Mouse (Mus musculus) liver, adult 2 months (tissue): ENCODE measurements around the gene Ttll5.

Experiments used
- CTCF ChIP-seq: fragments of 200-500 bp; IDR thresholded peaks from 2 replicates; pipeline ENCODE4 v1.5.1; 2011; ENCODE audit warnings: low read depth, low read length, control low read depth
- POLR2A ChIP-seq: fragments of 200-500 bp; IDR thresholded peaks from 2 replicates; pipeline ENCODE4 v1.6.1; 2011; ENCODE audit warnings: low read length, control low read depth; ENCODE audit not compliant: insufficient read depth; ENCODE audit errors: extremely low read depth

- TF ChIP-seq CTCF (no peak), POLR2A (no peak)
Observed at GRCm38 (mm10) chr12:85903986-85904385, 79.5 kb downstream of the Ttll5 start.
